Mouse (Mus musculus) heart, postnatal 4 days (tissue): ENCODE measurements around the gene Alox12e. TPM values are rescaled to one million over a fixed set of nuclear protein-coding genes. Genes with fewer than 3 reads are reported as not detected.
A peak's percentile ranks its signal among the peaks of the same experiment; 100 is the strongest.
"Not testable (repeated sequence)": the region's sequence is repeated elsewhere in the genome, so short reads cannot be mapped to it uniquely, and the experiment has no call there.

Source experiments
- DNase-seq: peaks from one replicate; pipeline ENCODE4 v3.0.0; 2021
- total RNA-seq, 2 experiments: library from RNA; stranded (reverse); gene quantifications; 2 replicates each; pipeline ENCODE4 v1.2.3; 2021

Alox12e gene
- under 1 TPM in 1 of 2 experiments, not detected in 1; 0.20 TPM for total RNA-seq

DNA sequence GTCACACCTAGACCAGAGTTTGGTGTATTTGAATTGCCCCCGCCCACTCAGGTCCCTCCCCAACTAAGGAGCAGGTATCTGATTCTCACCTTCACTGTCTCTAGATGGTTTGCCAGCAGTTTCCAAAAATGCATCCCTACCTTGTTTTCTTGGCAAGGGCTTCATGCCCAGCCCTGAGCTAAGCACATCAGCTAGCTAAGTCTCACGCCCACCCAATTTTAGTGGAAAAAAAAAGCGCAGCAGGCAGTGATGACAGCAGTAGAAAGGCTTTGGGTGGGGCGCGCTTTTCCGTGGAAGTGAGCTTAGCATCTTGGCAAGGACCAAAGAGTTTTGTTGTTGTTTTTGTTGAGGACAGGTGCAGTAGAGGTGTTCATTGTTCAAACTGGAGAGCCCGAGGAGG is at the start of gene Alox12e:
Alox12e (minus strand) TSS at position 101 of the 400 bp plus-strand sequence.
- no peak for DNase-seq

DNA sequence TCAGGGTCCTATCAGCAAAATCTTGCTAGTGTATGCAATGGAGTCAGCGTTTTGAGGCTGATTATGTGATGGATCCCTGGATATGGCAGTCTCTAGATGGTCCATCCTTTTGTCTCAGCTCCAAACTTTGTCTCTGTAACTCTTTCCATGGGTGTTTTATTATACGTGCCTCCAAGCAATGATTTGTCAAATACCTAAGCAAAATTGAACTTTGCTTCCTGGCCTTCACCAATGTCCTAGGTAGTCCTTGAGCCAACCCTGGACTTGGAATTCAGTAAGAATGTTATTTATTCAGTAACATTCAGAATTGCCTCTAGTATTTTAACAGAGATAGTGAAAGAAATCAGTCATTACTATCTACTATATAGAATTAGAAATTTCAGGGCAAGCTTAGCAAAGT is 46.2 kb upstream of the Alox12e start:
- DNase-seq = not testable (repeated sequence)

DNA sequence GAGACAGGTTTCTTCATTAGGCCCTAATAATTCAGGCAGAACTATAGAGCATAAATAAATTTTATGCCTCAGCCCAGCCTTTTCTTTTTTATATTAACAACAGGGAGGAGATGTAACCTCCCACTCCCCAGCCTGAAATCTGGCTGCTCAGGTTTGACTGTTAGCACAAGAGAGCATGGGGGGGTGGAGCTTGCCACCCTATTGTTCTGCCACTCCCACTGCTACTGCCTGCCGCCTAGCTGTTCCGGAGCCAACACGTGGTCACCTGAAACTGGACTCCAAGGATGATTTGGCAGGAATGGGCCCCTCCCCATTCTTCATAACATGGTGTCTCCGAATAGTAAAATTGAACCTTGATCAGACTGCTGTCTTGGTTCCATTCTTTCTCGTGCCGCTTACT is 45.3 kb upstream of the Alox12e start:
- not testable (repeated sequence) for DNase-seq

DNA sequence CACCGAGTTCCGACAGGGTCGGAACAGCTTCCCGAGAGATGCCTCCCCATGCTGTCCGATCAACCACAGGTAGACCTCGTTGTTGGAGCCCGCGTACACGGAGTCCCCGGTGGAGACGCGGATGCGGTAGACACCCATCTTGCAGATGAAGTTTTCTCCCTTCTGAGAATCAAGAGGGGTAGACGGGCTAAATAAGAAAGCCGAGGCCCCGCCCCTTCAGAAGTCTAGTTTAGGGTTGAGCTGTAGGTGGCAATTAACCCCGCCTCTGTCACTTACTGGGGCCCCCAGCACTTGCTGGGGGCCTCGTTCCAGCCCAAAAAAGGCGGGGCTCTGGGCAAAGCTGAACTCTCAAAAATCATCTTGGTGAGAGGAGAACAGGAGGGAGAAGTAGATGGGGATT is 29.4 kb upstream of the Alox12e start, which contains the start of gene Alox15:
Alox15 (minus strand) TSS at position 164 of the 400 bp plus-strand sequence.
- no peak for DNase-seq

DNA sequence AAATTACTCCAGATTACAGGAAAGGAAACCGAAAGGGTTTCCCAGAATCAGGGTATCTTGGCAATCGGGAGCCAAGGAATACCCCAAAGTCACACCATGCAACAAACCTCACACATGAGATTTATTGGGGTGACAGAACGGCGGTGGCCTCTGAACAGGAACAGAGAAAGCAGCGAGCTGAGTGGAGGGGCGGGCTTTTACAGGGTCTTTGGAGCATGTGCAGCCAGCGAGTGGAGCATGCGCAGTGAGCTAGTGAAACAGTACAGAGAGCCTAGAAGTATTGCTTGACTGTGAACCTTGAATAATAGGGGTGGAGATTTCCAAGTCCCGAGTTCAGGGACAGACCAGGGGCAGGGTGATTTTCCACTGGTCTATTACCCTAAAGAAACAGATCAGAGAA is 26.2 kb upstream of the Alox12e start:
- DNase-seq = no peak

DNA sequence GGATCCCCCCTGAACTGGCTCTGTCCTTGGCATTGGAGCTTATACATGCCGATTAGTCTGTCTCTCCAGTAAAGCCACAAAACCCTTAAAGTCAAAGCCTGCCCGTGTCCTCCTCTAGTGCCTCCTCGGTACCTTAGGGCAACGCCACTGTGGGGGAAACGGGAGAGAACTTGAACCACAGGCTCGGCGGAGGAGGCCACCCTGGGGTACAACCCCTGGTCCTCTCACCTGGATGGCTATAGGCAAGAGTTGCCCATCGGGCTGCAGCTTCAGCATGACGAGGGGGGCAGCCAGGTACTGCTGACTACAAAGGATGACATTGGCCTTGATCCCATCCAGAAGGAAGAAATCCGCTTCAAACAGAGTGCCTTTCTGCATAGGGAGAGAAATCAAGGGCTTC is 25.4 kb upstream of the Alox12e start:
- DNase-seq = no peak

DNA sequence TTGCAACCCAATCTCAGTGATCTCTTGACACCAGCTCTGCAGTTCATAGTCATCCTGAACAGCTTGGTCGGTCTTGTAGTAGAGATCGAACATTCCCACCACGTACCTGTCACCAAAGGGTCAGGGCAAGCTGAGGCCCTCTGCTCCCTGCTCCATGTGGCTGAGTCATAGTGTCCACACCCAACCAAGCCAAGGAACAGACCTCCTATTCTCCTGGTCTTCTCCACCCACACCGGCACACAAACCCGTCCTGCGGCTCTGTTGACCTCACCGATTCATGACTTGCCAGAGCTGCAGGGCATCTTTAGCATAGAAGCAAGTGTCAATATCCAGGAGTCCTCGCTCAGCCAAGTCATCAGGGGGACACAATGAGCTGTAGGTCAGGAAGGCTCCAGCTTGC is 23.1 kb upstream of the Alox12e start:
- DNase-seq = no peak

DNA sequence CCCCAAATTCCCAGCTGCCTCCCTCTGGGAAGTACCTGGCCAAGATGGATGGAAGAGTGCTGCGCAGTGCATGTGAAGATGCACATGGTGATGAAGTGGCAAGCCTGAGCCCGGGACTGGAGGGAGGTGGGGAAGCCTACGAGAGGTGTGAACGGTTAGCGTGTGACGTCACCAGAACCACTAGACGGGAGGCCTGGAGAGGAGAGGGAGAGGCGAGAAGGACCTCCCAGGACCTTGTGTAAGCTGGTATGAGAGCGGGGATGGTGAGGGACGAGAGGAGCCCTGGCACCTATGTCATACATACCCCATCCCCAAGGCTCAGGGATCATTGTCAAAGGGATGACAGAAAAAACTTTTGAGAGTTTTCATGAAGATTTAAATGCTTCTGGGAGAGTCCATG is 22.6 kb upstream of the Alox12e start:
- DNase-seq = no peak

DNA sequence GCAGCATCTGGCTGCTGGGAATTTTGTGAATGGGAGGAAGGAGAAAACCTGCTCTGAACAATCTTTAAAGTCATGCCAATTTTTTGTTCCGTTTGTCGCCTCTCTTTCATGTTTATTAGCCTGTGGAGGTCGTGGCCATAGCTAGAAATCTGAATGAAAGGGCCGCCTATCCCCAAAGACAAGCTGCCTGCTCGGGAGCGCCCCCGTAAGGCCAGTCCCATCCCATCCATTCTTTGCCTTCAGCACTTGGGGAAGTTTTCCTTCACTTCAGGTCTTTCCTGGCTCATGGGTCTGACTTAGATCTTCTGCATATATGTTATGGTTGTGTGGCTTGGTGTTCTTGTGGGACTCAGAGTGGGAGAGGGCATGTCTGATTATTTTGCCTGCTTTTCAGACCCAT is 17.1 kb upstream of the Alox12e start:
- no peak for DNase-seq

DNA sequence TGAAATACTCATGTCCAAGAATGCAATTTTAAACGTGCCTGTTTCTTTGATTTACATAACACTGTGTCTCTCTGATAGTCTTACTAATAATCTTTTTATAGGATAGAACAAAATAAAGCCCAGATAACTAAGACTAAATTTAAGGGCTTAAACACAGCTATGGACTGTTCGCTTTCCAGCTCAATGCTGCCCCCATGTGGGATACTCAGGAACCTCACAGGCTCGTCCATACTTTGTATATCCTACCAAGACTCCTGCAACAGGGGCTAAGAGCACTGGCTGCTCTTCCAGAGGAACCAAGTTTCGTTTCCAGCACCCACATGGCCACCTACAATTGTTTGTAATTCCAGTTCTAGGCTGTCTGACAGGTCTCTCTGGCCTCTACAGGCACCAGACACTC is 12.0 kb upstream of the Alox12e start:
- DNase-seq = peak; percentile 79

DNA sequence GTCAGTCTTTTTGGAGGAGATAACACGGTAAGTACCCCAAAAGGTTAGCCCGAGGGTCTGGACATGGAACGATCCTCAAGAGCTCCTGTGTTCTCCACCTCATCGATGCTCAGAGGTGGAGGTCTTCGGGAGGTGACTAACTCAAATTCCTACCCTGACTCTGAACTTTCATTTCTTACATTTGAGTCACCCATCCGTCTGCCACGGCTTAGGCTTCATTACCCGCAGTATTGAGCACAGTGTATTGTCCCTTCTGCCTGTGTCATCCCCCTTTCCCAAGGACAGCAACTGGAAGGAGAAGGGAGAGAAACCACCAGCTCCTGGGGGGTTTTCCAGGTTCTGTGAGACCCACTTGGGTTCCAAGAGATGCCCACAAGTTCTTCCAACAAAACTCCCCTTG is 2.3 kb upstream of the Alox12e start:
- DNase-seq = no peak

DNA sequence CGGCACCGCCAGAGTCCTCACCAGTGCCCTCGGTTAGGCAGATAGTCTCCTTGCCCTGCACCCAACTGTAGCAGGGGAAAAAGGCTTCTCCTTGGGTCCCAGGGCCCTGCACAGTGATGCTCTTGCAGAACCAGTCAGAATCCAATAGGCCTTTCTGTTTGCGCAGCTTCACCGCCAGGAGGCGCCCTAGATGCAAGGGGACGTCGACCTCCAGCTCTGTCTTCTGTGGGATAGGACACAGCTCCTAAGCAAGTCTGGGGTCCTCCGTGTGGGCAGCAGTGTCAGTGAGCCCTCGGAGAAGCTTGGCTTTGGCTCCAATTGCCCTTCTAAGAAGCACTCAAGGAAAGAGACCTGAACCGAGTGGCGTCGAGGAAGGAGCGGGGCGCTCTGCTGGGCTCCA is 764 bp downstream of the Alox12e start:
- DNase-seq = peak; percentile 74

DNA sequence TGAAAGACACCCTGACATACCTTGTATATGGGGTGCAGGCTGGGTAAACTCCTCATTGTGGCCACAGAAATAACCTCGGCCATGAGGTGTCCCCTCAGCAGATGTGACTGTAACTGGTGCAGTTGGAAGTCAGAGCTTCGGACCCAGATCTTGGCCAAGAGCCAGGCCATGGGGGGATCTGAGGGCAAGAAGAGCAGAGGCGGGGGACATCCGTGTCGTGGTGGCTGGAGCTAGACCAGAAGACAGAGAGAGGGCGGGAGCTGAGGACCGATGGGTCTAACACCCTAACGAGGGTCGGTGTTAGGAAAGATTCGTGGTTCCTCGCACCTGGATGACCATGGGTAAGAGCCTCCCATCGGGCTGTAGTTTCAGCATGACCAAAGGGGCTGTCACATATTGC is 2.8 kb downstream of the Alox12e start:
- no peak for DNase-seq

DNA sequence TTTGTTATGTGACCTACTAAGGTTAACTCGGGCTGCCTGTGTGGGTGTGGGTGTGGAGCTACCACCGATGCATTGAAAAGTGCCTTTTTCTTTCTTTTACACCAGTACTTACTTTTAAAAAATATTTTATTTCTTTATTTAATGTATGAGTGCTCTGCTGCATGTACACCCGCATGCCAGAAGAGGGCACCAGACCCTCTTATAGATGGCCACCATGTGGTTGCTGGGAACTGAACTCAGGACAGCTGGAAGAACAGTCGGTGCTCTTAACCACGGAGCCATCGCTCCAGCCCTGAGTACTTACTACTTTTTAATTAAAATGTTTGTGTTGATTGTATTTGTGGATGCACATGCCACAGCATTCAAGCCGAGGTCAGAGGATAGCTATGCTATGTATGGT is 8.6 kb downstream of the Alox12e start:
- DNase-seq = no peak

DNA sequence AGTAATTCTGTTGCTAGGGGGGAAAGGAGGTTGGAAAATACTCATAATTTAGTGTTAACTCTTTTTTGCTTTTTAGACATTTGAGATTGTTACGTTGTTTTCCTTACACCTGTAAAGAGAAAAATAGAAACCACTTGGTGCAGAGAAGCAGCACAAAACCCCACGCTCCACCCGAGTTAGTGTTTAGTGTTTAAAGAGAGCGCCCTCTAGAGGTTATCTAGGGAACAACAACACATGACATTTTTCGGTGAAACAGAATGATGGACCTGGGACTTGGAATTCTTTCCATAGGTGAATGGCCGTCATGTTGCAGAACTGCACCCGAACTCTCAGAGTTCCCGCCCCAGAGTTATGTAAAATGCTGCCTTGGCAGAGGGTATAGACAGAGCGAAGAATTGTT is 13.1 kb downstream of the Alox12e start:
- peak; percentile 51 for DNase-seq

DNA sequence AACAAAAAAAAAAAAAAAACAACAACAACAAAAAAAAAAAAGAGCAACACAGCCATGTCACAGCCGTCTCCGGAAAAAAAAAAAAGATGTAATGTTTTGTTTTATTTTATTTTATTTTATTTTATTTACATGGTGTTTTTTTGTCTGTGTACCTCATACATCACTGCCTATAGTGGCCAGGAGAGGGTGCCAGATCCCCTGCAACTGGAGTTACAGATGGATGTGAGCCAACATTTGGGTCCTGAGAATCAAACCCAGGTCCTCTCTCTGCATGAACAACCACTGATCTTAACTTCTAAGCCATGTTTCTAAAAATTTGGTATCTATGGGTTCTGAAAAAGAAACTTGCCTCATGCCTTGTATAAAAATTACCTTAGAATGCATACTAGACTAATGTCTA is 14.1 kb downstream of the Alox12e start:
- no peak for DNase-seq

DNA sequence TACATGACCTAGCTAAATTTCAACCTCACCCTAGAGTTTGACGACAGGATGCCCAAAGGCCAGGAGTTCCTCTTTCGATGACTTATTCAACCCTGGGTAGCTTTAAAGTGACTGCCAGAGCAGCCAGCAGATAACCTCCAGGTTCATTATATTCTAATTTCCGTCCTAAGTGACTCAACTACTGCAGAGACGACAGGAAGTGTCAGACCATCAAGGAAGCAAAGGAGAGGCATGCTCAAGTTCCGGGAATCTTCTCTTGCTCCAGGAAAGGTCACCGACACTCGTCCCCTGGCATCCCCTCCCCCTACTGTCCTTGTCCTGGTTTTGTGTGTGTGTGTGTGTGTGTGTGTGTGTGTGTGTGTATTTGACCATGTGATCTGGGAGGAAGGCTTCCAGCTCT is 16.3 kb downstream of the Alox12e start:
- DNase-seq = no peak

DNA sequence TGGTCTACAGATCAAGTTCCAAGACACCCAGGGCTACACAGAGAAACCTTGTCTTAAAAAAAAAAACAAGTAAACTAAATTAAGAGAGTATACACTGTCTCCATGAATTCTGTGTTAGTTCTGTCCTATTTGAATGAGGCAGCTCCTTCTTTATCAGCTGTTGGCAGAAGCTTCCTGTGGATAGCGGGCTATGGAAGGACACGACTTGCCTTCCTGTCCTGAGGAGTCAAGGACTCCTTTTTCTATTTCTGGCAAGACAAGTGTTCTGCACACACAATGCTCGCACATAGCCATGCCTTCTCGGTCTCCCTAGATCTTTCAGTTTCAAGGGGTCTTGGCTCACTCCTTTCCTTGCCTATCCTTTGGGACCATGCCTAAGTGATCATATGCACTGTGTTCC is 20.1 kb downstream of the Alox12e start:
- DNase-seq = no peak

DNA sequence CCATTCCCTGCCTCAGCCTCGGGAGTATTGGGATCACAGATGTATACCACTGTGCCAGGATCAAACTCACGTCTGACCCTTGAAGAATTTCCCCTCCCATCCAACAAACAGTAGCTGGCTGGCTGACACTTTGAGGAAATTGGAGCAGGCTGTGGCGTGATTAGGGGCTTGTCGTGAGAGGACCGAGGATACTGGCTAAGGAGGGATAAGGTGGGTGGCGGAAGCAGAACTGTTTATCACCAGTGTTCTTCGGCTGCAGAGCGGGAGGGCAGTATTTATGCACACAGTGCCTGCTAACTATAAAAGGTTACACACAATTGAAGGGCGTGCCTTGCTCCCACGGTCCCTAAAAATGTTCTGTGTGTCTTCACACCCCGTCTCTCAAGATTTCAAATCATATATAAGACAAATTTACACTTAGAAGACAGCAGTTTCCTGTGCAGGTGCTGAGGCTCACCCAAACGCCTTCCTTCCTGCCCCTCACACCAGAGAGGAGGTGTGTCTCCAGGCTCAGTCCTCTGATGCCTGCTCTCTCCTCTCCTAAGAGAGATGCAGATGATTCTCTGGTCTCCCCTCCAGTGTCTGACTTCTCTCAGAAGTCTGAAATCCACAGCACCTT is 24.5 kb downstream of the Alox12e start:
- DNase-seq = no peak

DNA sequence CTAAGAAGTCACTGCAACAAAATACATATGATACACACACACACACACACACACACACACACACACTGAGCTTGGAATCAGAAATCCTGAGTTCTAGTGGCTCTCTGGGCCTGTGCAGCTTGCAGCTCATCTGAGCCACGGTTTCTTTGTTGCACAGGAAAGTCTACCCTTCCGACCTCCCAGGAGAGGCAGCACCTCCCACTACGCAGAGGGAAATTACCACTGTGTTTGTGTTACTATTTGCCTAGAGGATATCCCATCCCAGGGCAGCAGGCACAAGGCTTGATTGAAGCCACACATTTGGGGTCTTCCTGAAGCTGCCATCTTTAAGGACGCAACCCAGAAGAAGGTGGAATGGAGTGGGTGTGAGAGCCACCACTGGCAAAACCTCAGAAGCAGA is 25.0 kb downstream of the Alox12e start:
- DNase-seq = no peak

DNA sequence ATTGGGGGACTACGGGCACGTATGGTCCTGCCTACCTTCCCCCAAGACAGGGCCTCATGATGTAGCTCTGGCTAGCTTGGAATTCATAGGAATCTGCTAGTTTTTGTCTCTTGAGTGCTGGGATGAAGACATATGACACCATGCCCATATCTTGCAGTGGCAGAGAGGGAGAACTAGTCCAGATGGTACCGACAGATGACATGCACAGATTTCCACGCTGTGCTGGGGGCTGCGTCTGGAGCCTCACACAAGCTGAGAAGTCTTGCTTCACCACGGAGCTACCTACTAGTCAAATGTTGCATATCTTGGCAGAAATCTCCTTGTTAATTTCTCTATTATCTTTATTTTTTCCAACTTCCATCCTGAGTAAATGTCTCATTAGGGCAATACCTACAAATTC is 28.5 kb downstream of the Alox12e start:
- no peak for DNase-seq

DNA sequence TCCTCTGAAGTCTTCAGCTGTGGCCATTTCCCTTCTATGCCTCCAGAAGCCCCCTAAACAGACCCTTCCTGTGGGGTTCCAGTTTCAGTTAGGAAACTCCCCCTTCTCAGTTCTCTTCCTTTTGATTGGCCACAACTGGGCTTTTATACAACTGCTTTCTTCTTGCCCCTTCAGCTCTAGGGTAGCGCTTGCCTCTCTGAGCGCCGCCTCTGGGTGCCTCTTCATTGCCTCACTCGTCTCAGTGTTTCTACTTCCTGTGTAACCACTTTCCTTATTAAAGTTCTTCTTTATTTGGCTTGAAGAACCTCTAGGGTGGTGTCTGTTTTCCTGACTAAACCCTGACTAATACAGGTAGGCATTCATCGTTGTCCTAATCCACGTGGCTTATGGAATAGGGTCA is 31.2 kb downstream of the Alox12e start:
- DNase-seq = no peak

DNA sequence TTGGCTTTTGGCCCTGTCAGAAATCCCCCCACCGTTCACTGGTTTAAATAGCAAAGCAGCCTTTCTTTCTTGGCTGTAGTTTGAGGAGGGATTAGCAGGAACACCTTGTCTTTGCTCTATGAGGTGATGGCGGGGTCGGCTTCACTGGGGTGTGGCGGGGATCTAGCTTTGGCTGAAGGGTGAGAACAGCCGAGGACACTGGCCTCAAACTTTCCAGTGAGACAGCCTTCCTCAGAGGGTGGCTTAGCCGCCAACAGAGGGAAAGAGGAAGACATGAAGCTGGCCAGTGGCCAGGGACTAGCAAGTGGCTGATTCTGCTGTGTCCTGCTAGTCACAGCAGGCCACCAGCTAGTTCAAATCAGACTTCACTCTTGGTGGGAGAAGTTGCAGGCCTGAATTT is 33.2 kb downstream of the Alox12e start:
- peak; percentile 40 for DNase-seq

DNA sequence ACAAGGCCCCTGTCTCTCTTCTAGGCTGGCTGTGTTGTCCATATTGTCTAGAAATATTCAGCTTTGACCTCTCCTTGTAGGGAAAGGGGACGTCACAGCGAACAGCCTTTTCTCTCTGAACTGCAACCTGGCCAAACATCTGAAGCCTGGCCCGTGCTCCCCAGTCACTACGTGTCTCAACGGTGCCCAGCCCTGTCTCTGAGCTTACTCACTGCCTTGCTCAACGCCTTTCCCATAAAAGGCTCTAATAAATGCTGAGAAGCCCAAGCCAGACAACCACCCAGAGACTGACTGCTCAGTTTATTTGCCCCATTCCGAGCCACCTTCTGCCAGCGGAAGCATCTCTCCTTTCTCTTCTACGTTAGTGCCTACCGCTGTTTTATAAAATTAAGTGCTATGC is 34.3 kb downstream of the Alox12e start:
- no peak for DNase-seq

DNA sequence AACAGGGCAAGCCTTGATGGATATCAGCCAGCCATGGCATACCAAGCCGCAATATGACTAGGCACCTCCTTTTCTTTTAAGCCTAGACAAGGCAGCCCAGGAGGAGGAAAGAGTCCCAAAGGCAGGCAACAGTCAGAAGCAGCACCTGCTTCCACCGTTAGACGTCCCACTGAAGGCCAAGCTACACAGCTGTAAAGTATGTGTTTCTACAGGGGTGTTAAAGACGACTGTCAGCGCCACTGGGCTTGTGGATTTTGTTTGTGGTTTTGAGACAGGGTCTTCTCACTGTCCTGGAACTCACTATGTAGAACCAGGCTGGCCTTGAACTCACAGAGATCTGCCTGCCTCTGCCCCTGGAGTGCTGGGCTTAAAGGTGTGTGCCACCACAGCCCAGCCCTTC is 36.7 kb downstream of the Alox12e start:
- DNase-seq = no peak
